Mouse (Mus musculus) intestine, embryonic 14.5 days (tissue): ENCODE data around the gene Creb5. TPM values are rescaled to one million over a fixed set of nuclear protein-coding genes. Genes with fewer than 3 reads are reported as not detected.

Experiments
- ATAC-seq: fragments of 200-750 bp; cut with Nextera tagmentation; replicated peaks from 2 replicates; pipeline ENCODE4 v1.8.0; 2017; ENCODE audit warnings: low read depth, moderate number of reproducible peaks, moderate TSS enrichment, moderate library complexity; ENCODE audit not compliant: low FRiP score, low TSS enrichment
- DNase-seq: peaks from one replicate; pipeline ENCODE4 v3.0.0-alpha.2; 2018; ENCODE audit warnings: low spot score
- H3K27ac ChIP-seq: fragments of 300-500 bp; sonication (generic); 2 replicates; pipeline ENCODE4 v1.5.1; 2014; ENCODE audit warnings: low read depth, mild to moderate bottlenecking, control low read depth
- H3K27me3 ChIP-seq: fragments of 300-500 bp; sonication (generic); replicated peaks from 2 replicates; pipeline ENCODE4 v1.6.1; 2014; ENCODE audit warnings: low read length, control low read depth; ENCODE audit not compliant: control insufficient read depth, insufficient read depth
- H3K36me3 ChIP-seq: fragments of 300-500 bp; sonication (generic); 2 replicates; pipeline ENCODE4 v1.6.1; 2014; ENCODE audit warnings: low read length, control low read depth; ENCODE audit not compliant: control insufficient read depth, insufficient read depth
- H3K4me1 ChIP-seq: fragments of 300-500 bp; sonication (generic); replicated peaks from 2 replicates; pipeline ENCODE4 v1.6.1; 2014; ENCODE audit warnings: low read length, control low read depth, mixed read lengths; ENCODE audit not compliant: control insufficient read depth, insufficient read depth
- H3K4me2 ChIP-seq: fragments of 300-500 bp; sonication (generic); 2 replicates; pipeline ENCODE4 v1.6.1; 2014; ENCODE audit warnings: low read length
- H3K4me3 ChIP-seq: fragments of 300-500 bp; sonication (generic); 2 replicates; pipeline ENCODE4 v1.5.1; 2014; ENCODE audit warnings: low read depth, low read length, control low read depth, mixed read lengths
- H3K9ac ChIP-seq: fragments of 300-500 bp; sonication (generic); 2 replicates; pipeline ENCODE4 v1.6.1; 2014; ENCODE audit warnings: mild to moderate bottlenecking, low read length
- H3K9me3 ChIP-seq: fragments of 300-500 bp; sonication (generic); 2 replicates; pipeline ENCODE4 v1.6.1; 2016; ENCODE audit warnings: low read length, control low read depth; ENCODE audit not compliant: control insufficient read depth
- WGBS: fragments of 180-500 bp; shearing (Covaris S2); extraction: QIAGEN DNeasy Blood & Tissue Kit; methylation state at CpG from one replicate; pipeline ENCODE4 v1.1.7; 2014; 5-methylcytosine and 5-hydroxymethylcytosine counted together
- polyA plus RNA-seq: library from polyadenylated mRNA; unstranded; fragments of >200 nt; fragmentation: Nextera tagmentation; extraction: Ambion mirVana; gene quantifications from 2 replicates; pipeline ENCODE4 v1.2.1, GENCODE M21; 2014

Gene Creb5
- polyA plus RNA-seq, 1 experiment from 2014 or later = 5.3 TPM

GRCm38 (mm10) chr6:53456111-53456510 is 169.0 kb downstream of the Creb5 start:
- Histone ChIP-seq H3K4me3 (no peak overlapping the region), H3K4me2 (no peak overlapping the region), H3K9ac (no peak overlapping the region), H3K27ac (no peak overlapping the region), H3K36me3 (no peaks in the 10 kb centered on the region), H3K9me3 (no peaks in the 10 kb centered on the region), H3K27me3 (no peaks in the 10 kb centered on the region), H3K4me1 (peaks cover 15% of the 10 kb centered on the region; the same call in 1 of the 2 replicates)
- 88% methylated on average over 5 of the region's 5 CpGs for WGBS
- ATAC-seq (no peak), DNase-seq (no peak)

- ATAC-seq = no peak
- Histone ChIP-seq H3K9me3 (no peaks in the 10 kb centered on the region), H3K27me3 (no peaks in the 10 kb centered on the region), H3K4me2 (no peak overlapping the region), H3K4me3 (no peak overlapping the region), H3K27ac (no peak overlapping the region), H3K4me1 (no peaks in the 10 kb centered on the region; the same call in 1 of the 2 replicates), H3K9ac (no peak overlapping the region), H3K36me3 (no peaks in the 10 kb centered on the region)
- 88% methylated on average over 6 of the region's 6 CpGs for WGBS
- no peak for DNase-seq
These were observed 173.1 kb downstream of the Creb5 start for GRCm38 (mm10) chr6:53459995-53460747.

GRCm38 (mm10) chr6:53461056-53461455 is 174.0 kb downstream of the Creb5 start:
- ATAC-seq (no peak), DNase-seq (no peak)
- H3K4me1 ChIP-seq = no peaks in the 10 kb centered on the region; the same call in 1 of the 2 replicates
- no peaks in the 10 kb centered on the region for H3K27me3 ChIP-seq
- no peaks in the 10 kb centered on the region for H3K9me3 ChIP-seq
- H3K9ac ChIP-seq = no peak overlapping the region
- no peak overlapping the region for H3K4me2 ChIP-seq
- no peaks in the 10 kb centered on the region for H3K36me3 ChIP-seq
- H3K4me3 ChIP-seq = no peak overlapping the region
- WGBS = 91% methylated on average over 6 of the region's 6 CpGs
- H3K27ac ChIP-seq = no peak overlapping the region

- 67% methylated on average over 12 of the region's 12 CpGs for WGBS
- ATAC-seq = no peak
- no peaks in the 10 kb centered on the region; the same call in 1 of the 2 replicates for H3K4me1 ChIP-seq
- H3K36me3 ChIP-seq = no peaks in the 10 kb centered on the region
- no peaks in the 10 kb centered on the region for H3K9me3 ChIP-seq
- no peaks in the 10 kb centered on the region for H3K27me3 ChIP-seq
- no peak for DNase-seq
- no peak overlapping the region for H3K4me3 ChIP-seq
- H3K4me2 ChIP-seq = no peak overlapping the region
- H3K27ac ChIP-seq = no peak overlapping the region
- no peak overlapping the region for H3K9ac ChIP-seq
These were observed 175.0 kb downstream of the Creb5 start for GRCm38 (mm10) chr6:53461775-53462770.

- Histone ChIP-seq H3K9me3 (no peaks in the 10 kb centered on the region), H3K36me3 (no peaks in the 10 kb centered on the region), H3K4me1 (no peaks in the 10 kb centered on the region; the same call in 1 of the 2 replicates), H3K27me3 (no peaks in the 10 kb centered on the region), H3K9ac (no peak overlapping the region), H3K27ac (no peak overlapping the region), H3K4me2 (no peak overlapping the region), H3K4me3 (no peak overlapping the region)
- WGBS = 70% methylated on average over 7 of the region's 7 CpGs
- no peak for ATAC-seq
- no peak for DNase-seq
These were observed 175.7 kb downstream of the Creb5 start for GRCm38 (mm10) chr6:53462802-53463201.

GRCm38 (mm10) chr6:53463261-53463813 is 176.3 kb downstream of the Creb5 start:
- H3K9me3 ChIP-seq = no peaks in the 10 kb centered on the region
- H3K27ac ChIP-seq = no peak overlapping the region
- no peak overlapping the region for H3K4me2 ChIP-seq
- H3K36me3 ChIP-seq = no peaks in the 10 kb centered on the region
- ATAC-seq (no peak), DNase-seq (no peak)
- H3K27me3 ChIP-seq = no peaks in the 10 kb centered on the region
- H3K4me1 ChIP-seq = no peaks in the 10 kb centered on the region
- no peak overlapping the region for H3K9ac ChIP-seq
- no peak overlapping the region for H3K4me3 ChIP-seq
- WGBS = 66% methylated on average over 6 of the region's 6 CpGs

- H3K27me3 ChIP-seq = no peaks in the 10 kb centered on the region
- peaks cover 9% of the 10 kb centered on the region; the same call in 1 of the 2 replicates for H3K4me1 ChIP-seq
- H3K9ac ChIP-seq = no peak overlapping the region
- no peaks in the 10 kb centered on the region for H3K36me3 ChIP-seq
- H3K27ac ChIP-seq = no peak overlapping the region
- H3K4me3 ChIP-seq = no peak overlapping the region
- no peak overlapping the region for H3K4me2 ChIP-seq
- DNase-seq (peak; percentile 4), ATAC-seq (no peak)
- H3K9me3 ChIP-seq = no peaks in the 10 kb centered on the region
- 61% methylated on average over 4 of the region's 4 CpGs for WGBS
These were observed 182.1 kb downstream of the Creb5 start for GRCm38 (mm10) chr6:53469204-53469603.

GRCm38 (mm10) chr6:53469703-53470102 is 182.6 kb downstream of the Creb5 start:
- Histone ChIP-seq H3K9ac (no peak overlapping the region), H3K9me3 (no peaks in the 10 kb centered on the region), H3K4me1 (peaks cover 9% of the 10 kb centered on the region; the same call in 1 of the 2 replicates), H3K36me3 (no peaks in the 10 kb centered on the region), H3K4me3 (no peak overlapping the region), H3K27me3 (no peaks in the 10 kb centered on the region), H3K27ac (no peak overlapping the region), H3K4me2 (no peak overlapping the region)
- DNase-seq = peak; percentile 7
- no peak for ATAC-seq
- 72% methylated on average over 2 of the region's 2 CpGs for WGBS
